Mouse (Mus musculus): ENCODE results near the gene Cyp2j7. TPM values are rescaled to one million over a fixed set of nuclear protein-coding genes. Genes with fewer than 3 reads are reported as not detected.

The Cyp2j7 gene
- polyA plus RNA-seq (2012; rRNA removed), result not detected in 2 replicates

GRCm38 (mm10) chr4:96236559-96236958 is at the start of gene Cyp2j7:
Gene Cyp2j7 (minus strand): TSS chr4:96236659.

Other genes starting within 250 kb of the Cyp2j7 start
- gene Cyp2j13, start 159.1 kb downstream of the Cyp2j7 start, polyA plus RNA-seq (2012; rRNA removed), result 0.13 TPM in 1 of 2 replicates, not detected in the other
- not detected in 2 replicates for gene Cyp2j12, start 95.5 kb downstream of the Cyp2j7 start, polyA plus RNA-seq (2012; rRNA removed)
- gene Cyp2j11, start 112.0 kb upstream of the Cyp2j7 start, polyA plus RNA-seq (2012; rRNA removed), result not detected in 2 replicates